Comparison of ENCODE assay signal across 8 mouse cellular contexts in genomic region chr10:128535624-128536265, GRCm38 (mm10). TPM values are rescaled to one million over a fixed set of nuclear protein-coding genes. Genes with fewer than 3 reads are reported as not detected.
A peak's percentile ranks its signal among the peaks of the same experiment; 100 is the strongest.
DNase-seq lines count a peak whose midpoint lies in the region; ATAC-seq and TF ChIP-seq lines count a peak whose summit lies in the region.

No protein-coding gene starts in this region.

- no peak for DNase-seq in kidney, postnatal 0 days (ENCODE audit: low spot score)
- DNase-seq in kidney, adult 8-10 months, result no peak
- DNase-seq in adrenal gland, postnatal 10 days, result no peak
- DNase-seq in left cerebral cortex, adult 9 months (ENCODE audit: low spot score in 2 of 2), result no peak
- no peak for DNase-seq in thymus, postnatal 4 days

- H3K9me3 ChIP-seq in kidney, postnatal 0 days (replicated peaks; ENCODE audit: low read length), result no peaks in the 10 kb centered on the region
- H3K9me3 ChIP-seq in embryonic facial prominence, embryonic 13.5 days, result no peaks in the 10 kb centered on the region
- no peaks in the 10 kb centered on the region for H3K9me3 ChIP-seq in intestine, postnatal 0 days (ENCODE audit: control insufficient read depth)
- no peaks in the 10 kb centered on the region for H3K9me3 ChIP-seq in neural tube, embryonic 13.5 days

- no peak for TF ChIP-seq CTCF in kidney, postnatal 0 days (IDR thresholded peaks at IDR 0.05; ENCODE audit: low read depth)
- TF ChIP-seq CTCF in intestine, postnatal 0 days (IDR thresholded peaks at IDR 0.05; ENCODE audit: low read depth), result no peak

- H3K4me2 ChIP-seq in kidney, postnatal 0 days (ENCODE audit: low read length), result peak overlapping the region; percentile 42
- H3K4me2 ChIP-seq in embryonic facial prominence, embryonic 13.5 days, result peak overlapping the region; percentile 54
- H3K4me2 ChIP-seq in intestine, postnatal 0 days (replicated peaks; ENCODE audit: low read depth), result peak overlapping the region; percentile 53
- H3K4me2 ChIP-seq in neural tube, embryonic 13.5 days, result peak overlapping the region; percentile 46

- H3K4me1 ChIP-seq in kidney, postnatal 0 days (replicated peaks; ENCODE audit: insufficient read depth, low read length), result no peaks in the 10 kb centered on the region
- peaks cover 10% of the 10 kb centered on the region; the same call in 1 of the 2 replicates for H3K4me1 ChIP-seq in embryonic facial prominence, embryonic 13.5 days
- H3K4me1 ChIP-seq in intestine, postnatal 0 days (replicated peaks; ENCODE audit: control insufficient read depth, insufficient read depth, low read length), result no peaks in the 10 kb centered on the region
- H3K4me1 ChIP-seq in neural tube, embryonic 13.5 days (replicated peaks), result 0 out of 2 replicates have a peak, but pooled peaks cover 5% of the 10 kb centered on the region

- H3K27me3 ChIP-seq in kidney, postnatal 0 days (ENCODE audit: insufficient read depth, low read length), result no peaks in the 10 kb centered on the region
- H3K27me3 ChIP-seq in embryonic facial prominence, embryonic 13.5 days, result no peaks in the 10 kb centered on the region
- no peaks in the 10 kb centered on the region for H3K27me3 ChIP-seq in intestine, postnatal 0 days (replicated peaks; ENCODE audit: control insufficient read depth, insufficient read depth, low read length)
- no peaks in the 10 kb centered on the region for H3K27me3 ChIP-seq in neural tube, embryonic 13.5 days

- no peak overlapping the region for H3K9ac ChIP-seq in kidney, postnatal 0 days (ENCODE audit: low read depth, low read length)
- 0 out of 2 replicates have a peak overlapping the region, but pooled peaks have one; percentile 44 for H3K9ac ChIP-seq in embryonic facial prominence, embryonic 13.5 days
- H3K9ac ChIP-seq in intestine, postnatal 0 days (ENCODE audit: low read depth, low read length), result no peak overlapping the region
- peak overlapping the region; percentile 50 for H3K9ac ChIP-seq in neural tube, embryonic 13.5 days

- H3K4me3 ChIP-seq in kidney, postnatal 0 days (replicated peaks; ENCODE audit: low read depth, low read length), result no peak overlapping the region
- H3K4me3 ChIP-seq in embryonic facial prominence, embryonic 13.5 days, result peak overlapping the region; percentile 23
- H3K4me3 ChIP-seq in intestine, postnatal 0 days (ENCODE audit: low read depth, low read length), result peak overlapping the region; percentile 14; the same call in 1 of the 2 replicates
- H3K4me3 ChIP-seq in neural tube, embryonic 13.5 days, result peak overlapping the region; percentile 15; the same call in 1 of the 2 replicates

- WGBS in kidney, postnatal 0 days, result 73% methylated on average over 4 of the region's 4 CpGs
- WGBS in embryonic facial prominence, embryonic 13.5 days, result 67% methylated on average over 4 of the region's 4 CpGs
- WGBS in intestine, postnatal 0 days, result 73% methylated on average over 4 of the region's 4 CpGs
- 77% methylated on average over 4 of the region's 4 CpGs for WGBS in neural tube, embryonic 13.5 days

- no peaks in the 10 kb centered on the region for H3K36me3 ChIP-seq in kidney, postnatal 0 days (ENCODE audit: insufficient read depth, low read length)
- no peaks in the 10 kb centered on the region for H3K36me3 ChIP-seq in embryonic facial prominence, embryonic 13.5 days
- H3K36me3 ChIP-seq in intestine, postnatal 0 days (ENCODE audit: control insufficient read depth, insufficient read depth), result no peaks in the 10 kb centered on the region
- H3K36me3 ChIP-seq in neural tube, embryonic 13.5 days, result no peaks in the 10 kb centered on the region

- H3K27ac ChIP-seq in kidney, postnatal 0 days, result no peak overlapping the region
- H3K27ac ChIP-seq in embryonic facial prominence, embryonic 13.5 days, result peak overlapping the region; percentile 74
- 0 out of 2 replicates have a peak overlapping the region, but pooled peaks have one; percentile 8 for H3K27ac ChIP-seq in intestine, postnatal 0 days (ENCODE audit: low read depth, low read length)
- H3K27ac ChIP-seq in neural tube, embryonic 13.5 days (replicated peaks), result no peak overlapping the region

- ATAC-seq in kidney, postnatal 0 days (replicated peaks; ENCODE audit: low FRiP score, low read depth), result no peak
- no peak for ATAC-seq in embryonic facial prominence, embryonic 13.5 days (ENCODE audit: insufficient number of reproducible peaks, insufficient read depth, low FRiP score, low TSS enrichment, low read depth)
- ATAC-seq in intestine, postnatal 0 days, result no peak
- no peak for ATAC-seq in neural tube, embryonic 13.5 days (ENCODE audit: low read depth)

RNA-seq across cellular contexts. Expression of gene Esyt1, which starts 10.1 kb away (rescaled TPM):
- 15.9 TPM in 2 replicates for polyA plus RNA-seq in kidney, postnatal 0 days (2015; fragmentation: Nextera tagmentation; extraction: Ambion mirVana)
- 21.4 and 23.1 TPM in 2 replicates for polyA plus RNA-seq in embryonic facial prominence, embryonic 13.5 days (2015; fragmentation: Nextera tagmentation; extraction: Ambion mirVana)
- 11.7 and 12.5 TPM in 2 replicates for polyA plus RNA-seq in intestine, postnatal 0 days (2015; fragmentation: Nextera tagmentation; extraction: Ambion mirVana)
- polyA plus RNA-seq in neural tube, embryonic 13.5 days (2015; fragmentation: Nextera tagmentation; extraction: Ambion mirVana), result 31.5 and 35.1 TPM in 2 replicates
- total RNA-seq in adrenal gland, postnatal 10 days (2021), result 10 to 100 TPM; 31.5 to 41.5 TPM

RNA-seq across cellular contexts. Expression of gene Zc3h10, which starts 11.8 kb away (rescaled TPM):
- 13.7 and 16.9 TPM in 2 replicates for polyA plus RNA-seq in kidney, postnatal 0 days (2015; fragmentation: Nextera tagmentation; extraction: Ambion mirVana)
- polyA plus RNA-seq in embryonic facial prominence, embryonic 13.5 days (2015; fragmentation: Nextera tagmentation; extraction: Ambion mirVana), result 13.5 and 15.5 TPM in 2 replicates
- polyA plus RNA-seq in intestine, postnatal 0 days (2015; fragmentation: Nextera tagmentation; extraction: Ambion mirVana), result 10.0 and 10.4 TPM in 2 replicates
- 19.4 and 19.9 TPM in 2 replicates for polyA plus RNA-seq in neural tube, embryonic 13.5 days (2015; fragmentation: Nextera tagmentation; extraction: Ambion mirVana)
- total RNA-seq in adrenal gland, postnatal 10 days (2021), result 10 to 100 TPM; 10.5 to 14.7 TPM

RNA-seq across cellular contexts. Expression of gene Rpl41, which starts 13.4 kb away (rescaled TPM):
- 3,897 and 4,536 TPM in 2 replicates for polyA plus RNA-seq in kidney, postnatal 0 days (2015; fragmentation: Nextera tagmentation; extraction: Ambion mirVana)
- 4,323 and 4,329 TPM in 2 replicates for polyA plus RNA-seq in embryonic facial prominence, embryonic 13.5 days (2015; fragmentation: Nextera tagmentation; extraction: Ambion mirVana)
- 2,426 and 2,428 TPM in 2 replicates for polyA plus RNA-seq in intestine, postnatal 0 days (2015; fragmentation: Nextera tagmentation; extraction: Ambion mirVana)
- 2,522 and 2,730 TPM in 2 replicates for polyA plus RNA-seq in neural tube, embryonic 13.5 days (2015; fragmentation: Nextera tagmentation; extraction: Ambion mirVana)
- 1,000 to 10,000 TPM; 2,762 to 2,852 TPM for total RNA-seq in adrenal gland, postnatal 10 days (2021)

RNA-seq across cellular contexts. Expression of gene Pa2g4, which starts 30.0 kb away (rescaled TPM):
- 124 and 132 TPM in 2 replicates for polyA plus RNA-seq in kidney, postnatal 0 days (2015; fragmentation: Nextera tagmentation; extraction: Ambion mirVana)
- 188 and 206 TPM in 2 replicates for polyA plus RNA-seq in embryonic facial prominence, embryonic 13.5 days (2015; fragmentation: Nextera tagmentation; extraction: Ambion mirVana)
- polyA plus RNA-seq in intestine, postnatal 0 days (2015; fragmentation: Nextera tagmentation; extraction: Ambion mirVana), result 65.3 and 66.8 TPM in 2 replicates
- polyA plus RNA-seq in neural tube, embryonic 13.5 days (2015; fragmentation: Nextera tagmentation; extraction: Ambion mirVana), result 124 and 136 TPM in 2 replicates
- total RNA-seq in adrenal gland, postnatal 10 days (2021), result 10 to 100 TPM; 85.1 to 90.9 TPM

RNA-seq across cellular contexts. Expression of gene Myl6b, which starts 37.3 kb away (rescaled TPM):
- 3.2 and 3.7 TPM in 2 replicates for polyA plus RNA-seq in kidney, postnatal 0 days (2015; fragmentation: Nextera tagmentation; extraction: Ambion mirVana)
- polyA plus RNA-seq in embryonic facial prominence, embryonic 13.5 days (2015; fragmentation: Nextera tagmentation; extraction: Ambion mirVana), result 2.8 and 4.0 TPM in 2 replicates
- polyA plus RNA-seq in intestine, postnatal 0 days (2015; fragmentation: Nextera tagmentation; extraction: Ambion mirVana), result 1.3 and 1.8 TPM in 2 replicates
- polyA plus RNA-seq in neural tube, embryonic 13.5 days (2015; fragmentation: Nextera tagmentation; extraction: Ambion mirVana), result 4.1 and 5.0 TPM in 2 replicates
- 10 to 100 TPM; 10.9 to 17.3 TPM for total RNA-seq in adrenal gland, postnatal 10 days (2021)

Comparison
In these comparisons a context has a peak if more than half of its experiments do, and no peak if none do; other contexts are left out.
1. H3K27ac ChIP-seq: peak in embryonic facial prominence, embryonic 13.5 days (single experiment) and intestine, postnatal 0 days (single experiment); none in kidney, postnatal 0 days (single experiment) and neural tube, embryonic 13.5 days (single experiment).
2. H3K9ac ChIP-seq: peak in embryonic facial prominence, embryonic 13.5 days (single experiment) and neural tube, embryonic 13.5 days (single experiment); none in kidney, postnatal 0 days (single experiment) and intestine, postnatal 0 days (single experiment).
3. Peak in every context shown above with its lines, with median percentiles within 50 percentile points of each other: H3K4me2 ChIP-seq.